Mouse (Mus musculus) right cerebral cortex, postnatal 10 days (tissue): Measurements from ENCODE around the gene Dnajc7.
"Not testable (repeated sequence)": the region's sequence is repeated elsewhere in the genome, so short reads cannot be mapped to it uniquely, and the experiment has no call there.

Experiments used
- DNase-seq, 2 experiments: peaks; one replicate each; pipeline ENCODE4 v3.0.0; 2021; ENCODE audit warnings: low spot score in 2 of 2

Gene Dnajc7

GRCm38 (mm10) chr11:100619982-100620381 is at the start of gene Dnajc7:
TSS of gene Dnajc7 (minus strand) at chr11:100620168.
- no peak for DNase-seq

- DNase-seq: no peak
Measured at GRCm38 (mm10) chr11:100659806-100660205, 39.8 kb upstream of the Dnajc7 start.

DNA sequence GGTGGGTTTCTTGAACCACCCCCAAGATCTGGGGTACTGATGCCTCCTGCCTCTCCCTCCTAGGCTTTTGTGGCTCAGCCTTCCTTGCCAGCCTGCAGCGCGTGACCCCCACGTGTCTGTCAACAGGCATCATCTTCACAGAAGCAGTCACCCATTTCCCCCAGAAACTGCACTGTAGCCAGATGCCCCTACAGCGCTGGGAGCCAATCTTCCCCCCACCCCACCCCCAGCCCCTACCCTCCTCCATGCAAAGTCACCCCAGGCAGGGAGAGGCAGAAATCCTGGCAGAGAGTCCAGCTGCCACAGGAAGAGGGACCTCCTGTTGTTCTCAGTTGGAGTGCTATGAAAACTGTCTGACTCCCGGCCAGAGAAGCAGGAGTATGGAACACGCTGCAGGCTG is 36.5 kb upstream of the Dnajc7 start:
- peak in 1 of 2 experiments; percentile 33 for DNase-seq

- DNase-seq: not testable (repeated sequence)
Measured at GRCm38 (mm10) chr11:100655589-100655988, 35.6 kb upstream of the Dnajc7 start.

- no peak for DNase-seq
Measured at GRCm38 (mm10) chr11:100651748-100652147, 31.8 kb upstream of the Dnajc7 start.

DNA sequence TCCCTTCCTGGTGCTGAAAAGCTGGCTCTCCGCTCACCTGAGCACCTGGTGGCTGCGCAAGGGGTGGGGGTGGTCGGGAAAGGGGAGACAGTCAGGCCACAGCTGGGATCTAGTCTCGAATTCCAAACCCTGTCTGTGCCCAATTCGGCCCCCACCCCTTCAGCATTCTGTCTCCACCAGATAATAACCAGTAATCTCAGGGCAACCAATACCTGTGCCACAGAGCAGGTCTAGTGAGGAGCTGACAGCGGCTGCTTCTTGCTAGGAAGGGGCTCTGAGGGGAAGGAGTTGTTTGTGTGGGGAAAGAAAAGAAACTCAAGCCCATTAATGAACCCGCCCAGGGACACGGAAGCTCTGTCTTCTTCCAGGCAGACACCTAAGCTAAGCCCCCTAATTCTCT is 31.2 kb upstream of the Dnajc7 start:
- no peak for DNase-seq

DNA sequence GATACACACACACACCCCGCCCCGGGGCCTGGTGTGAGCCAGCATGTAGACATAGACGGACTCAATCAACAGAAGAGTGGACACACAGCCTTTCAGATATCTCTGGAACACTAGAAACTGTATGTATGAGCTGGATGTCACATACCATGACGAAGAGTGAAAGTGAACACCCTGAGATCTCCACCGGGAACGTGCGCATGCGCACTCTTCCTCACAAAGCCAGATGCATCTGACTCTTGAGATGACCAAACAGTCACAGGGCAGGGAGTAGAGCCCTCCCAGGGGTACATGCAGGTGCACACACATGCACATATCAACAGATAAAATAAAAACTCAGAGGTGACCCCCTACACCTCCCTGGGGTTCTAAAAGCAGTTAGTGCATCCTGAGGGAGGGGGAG is 28.4 kb upstream of the Dnajc7 start:
- no peak for DNase-seq

DNA sequence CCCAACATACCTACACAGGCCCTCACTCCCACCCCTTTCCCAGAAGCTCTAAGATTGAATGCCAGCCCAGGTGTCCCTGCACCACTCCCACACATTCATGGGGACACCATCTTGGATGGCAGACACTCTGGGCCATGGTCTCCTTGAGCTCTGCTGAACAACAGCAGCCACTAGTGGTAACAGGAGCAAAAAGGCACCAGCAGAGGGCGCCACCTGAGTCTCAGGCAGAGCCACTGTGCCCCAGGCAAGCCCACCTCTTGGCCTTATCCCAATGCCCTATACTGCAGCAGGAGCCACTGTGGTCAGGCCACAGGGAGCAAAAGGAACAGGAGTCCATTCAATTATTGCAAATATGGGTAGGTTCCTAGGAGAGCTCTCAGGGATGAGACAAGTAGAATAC is 26.3 kb upstream of the Dnajc7 start:
- no peak for DNase-seq

- DNase-seq: peak; percentile 49 to 54
Measured at GRCm38 (mm10) chr11:100643612-100644575, 23.9 kb upstream of the Dnajc7 start.

DNA sequence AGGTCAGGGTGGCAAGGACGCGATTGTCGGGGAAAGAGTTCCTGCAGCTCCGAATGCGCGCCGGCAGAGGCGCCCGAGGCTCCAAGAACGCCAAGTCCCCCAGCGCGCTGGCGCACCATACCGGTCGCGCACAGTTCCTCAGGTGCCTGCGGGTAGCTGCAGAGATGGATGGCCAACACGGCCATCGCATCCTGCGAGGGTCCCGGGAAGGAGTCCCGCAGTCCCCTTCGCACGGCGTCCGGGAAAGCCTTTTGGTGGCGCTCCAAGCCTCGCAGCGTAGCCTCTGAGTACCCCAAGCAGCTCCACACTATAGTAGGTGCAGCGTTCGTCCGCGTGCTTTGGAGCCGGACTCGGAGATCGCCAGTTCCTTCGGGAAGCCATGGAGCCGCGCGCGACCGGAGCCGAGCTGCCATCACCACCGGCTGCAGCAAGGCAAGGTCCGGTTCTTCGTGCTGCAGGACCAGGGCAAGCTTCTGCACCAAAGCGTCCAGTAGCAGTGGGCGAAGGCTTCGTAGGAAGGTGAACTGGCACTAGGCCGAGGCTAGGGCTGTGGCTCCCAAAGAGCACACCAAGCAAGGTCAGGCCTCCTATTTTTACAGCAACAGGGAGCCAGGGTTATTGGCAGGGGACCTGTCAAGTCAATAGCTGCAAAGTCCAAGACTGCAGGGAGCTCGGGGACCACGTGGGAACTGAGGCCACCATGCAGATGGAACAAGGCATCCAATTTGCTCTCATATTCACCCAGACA is 20.4 kb upstream of the Dnajc7 start:
- DNase-seq: peak; percentile 59 to 73

- no peak for DNase-seq
Measured at GRCm38 (mm10) chr11:100634530-100634929, 14.6 kb upstream of the Dnajc7 start.

DNA sequence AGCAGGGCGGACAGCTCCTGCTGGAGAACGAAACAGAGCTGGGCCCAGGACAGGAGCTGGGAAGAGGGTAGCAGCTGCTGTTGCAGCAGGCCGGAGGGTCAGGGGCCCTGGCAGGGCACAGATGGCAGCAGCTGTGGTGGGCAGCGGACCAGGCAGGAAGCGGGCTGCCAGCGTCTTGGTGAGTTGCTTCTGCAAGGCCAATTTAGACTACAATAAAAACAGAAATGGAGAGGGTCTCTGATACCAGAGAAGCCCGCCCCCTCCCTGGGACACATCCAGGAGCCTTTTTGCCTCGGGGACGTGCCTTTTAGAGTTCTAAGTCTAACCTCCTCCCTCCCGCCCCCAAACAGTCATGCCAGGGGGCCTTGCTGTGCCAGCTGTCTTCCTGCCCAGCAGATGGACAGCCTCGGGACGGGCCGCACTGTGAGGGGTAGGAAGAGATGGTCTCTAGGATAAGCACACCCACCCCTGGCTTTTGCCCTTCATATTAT is 8.9 kb upstream of the Dnajc7 start:
- peak; percentile 57 to 58 for DNase-seq

- no peak for DNase-seq
Measured at GRCm38 (mm10) chr11:100628056-100628455, 8.1 kb upstream of the Dnajc7 start.

GRCm38 (mm10) chr11:100626701-100627195 is 6.8 kb upstream of the Dnajc7 start:
- peak; percentile 60 to 80 for DNase-seq

DNA sequence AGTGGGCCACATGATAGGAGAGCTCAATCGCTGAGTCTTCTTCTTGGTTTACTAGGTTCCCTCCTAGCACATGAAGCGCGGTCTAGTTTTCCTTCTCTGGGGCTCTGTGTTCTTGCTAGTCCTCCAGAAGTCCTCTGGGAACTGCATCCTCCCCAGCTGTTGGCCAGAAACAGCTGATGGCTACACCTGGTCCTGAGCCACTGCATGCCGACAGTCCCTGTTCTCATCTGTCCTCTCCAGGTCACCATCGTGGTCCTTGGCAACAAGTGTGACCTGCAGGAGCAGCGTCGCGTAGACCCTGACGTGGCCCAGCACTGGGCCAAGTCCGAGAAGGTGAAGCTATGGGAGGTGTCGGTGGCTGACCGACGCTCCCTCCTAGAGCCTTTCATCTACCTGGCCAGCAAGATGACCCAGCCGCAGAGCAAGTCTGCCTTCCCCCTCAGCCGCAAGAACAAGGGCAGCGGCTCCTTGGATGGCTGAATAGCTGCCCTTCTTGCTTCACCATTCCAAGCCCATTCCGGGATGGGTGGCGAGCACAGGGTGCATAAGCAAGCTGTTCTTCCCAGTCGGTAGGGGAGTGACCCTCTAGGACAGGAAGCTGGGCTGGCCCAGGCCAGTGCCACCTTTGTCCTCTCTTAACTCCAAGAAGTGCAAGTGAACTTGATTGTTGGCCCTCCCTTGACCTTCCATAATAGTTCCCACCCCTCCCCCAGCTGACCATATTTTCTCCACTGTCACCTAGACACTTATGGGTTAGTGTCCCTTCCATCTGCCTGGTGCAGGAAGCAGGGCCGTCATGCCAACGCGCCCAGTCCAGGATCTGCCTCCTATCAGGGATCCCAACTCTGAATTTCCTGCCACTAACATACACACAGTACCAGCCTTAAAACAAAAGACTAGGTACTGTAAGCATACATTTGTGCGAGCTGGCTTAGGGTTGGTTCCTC is 6.1 kb upstream of the Dnajc7 start:
- no peak for DNase-seq

DNA sequence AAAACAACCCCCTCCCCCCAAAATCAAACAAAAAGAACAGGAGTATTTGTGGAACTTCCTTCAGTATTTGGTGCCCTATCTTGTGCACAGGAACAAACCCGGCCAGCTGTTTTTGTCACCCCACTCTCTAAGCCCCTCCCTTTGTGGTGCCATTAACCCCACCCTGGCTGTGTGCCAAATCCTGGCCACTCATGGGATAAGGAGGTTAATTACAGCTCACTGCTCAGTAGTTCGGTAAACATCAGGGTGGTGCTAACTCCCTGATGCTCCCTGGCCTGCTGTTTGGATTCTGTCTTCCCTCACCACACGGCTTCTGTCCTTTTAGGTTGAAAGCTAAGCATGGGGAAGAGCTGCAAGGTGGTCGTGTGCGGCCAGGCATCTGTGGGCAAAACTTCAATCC is 3.9 kb upstream of the Dnajc7 start:
- DNase-seq: peak in 1 of 2 experiments; percentile 51

- peak; percentile 97 for DNase-seq
Measured at GRCm38 (mm10) chr11:100622714-100623113, 2.7 kb upstream of the Dnajc7 start.

DNA sequence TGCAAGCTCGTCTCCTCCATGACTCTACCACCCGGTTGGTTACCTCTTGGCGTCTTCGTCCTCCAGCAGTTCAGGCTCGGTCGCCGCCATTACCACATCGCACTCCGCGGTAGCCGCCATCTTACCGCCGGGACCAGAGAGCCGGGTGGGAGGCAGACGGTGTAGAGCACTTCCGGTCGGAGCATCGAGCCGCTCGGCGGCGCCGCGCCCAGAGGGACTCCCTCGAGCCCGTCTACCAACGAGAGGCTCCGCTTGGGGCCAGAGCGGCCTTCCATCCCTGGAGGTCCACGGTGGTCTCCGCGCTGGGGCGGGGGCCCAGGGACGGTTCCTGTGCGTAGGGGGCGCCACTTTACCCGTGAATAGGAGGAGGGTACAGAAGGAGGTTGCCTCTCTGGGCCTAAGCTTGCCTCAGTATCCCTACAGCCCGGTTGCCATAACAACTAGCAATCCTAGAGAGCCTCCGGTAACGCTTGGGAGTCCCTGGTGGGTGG is 438 bp downstream of the Dnajc7 start:
- peak; percentile 98 to 99 for DNase-seq

DNA sequence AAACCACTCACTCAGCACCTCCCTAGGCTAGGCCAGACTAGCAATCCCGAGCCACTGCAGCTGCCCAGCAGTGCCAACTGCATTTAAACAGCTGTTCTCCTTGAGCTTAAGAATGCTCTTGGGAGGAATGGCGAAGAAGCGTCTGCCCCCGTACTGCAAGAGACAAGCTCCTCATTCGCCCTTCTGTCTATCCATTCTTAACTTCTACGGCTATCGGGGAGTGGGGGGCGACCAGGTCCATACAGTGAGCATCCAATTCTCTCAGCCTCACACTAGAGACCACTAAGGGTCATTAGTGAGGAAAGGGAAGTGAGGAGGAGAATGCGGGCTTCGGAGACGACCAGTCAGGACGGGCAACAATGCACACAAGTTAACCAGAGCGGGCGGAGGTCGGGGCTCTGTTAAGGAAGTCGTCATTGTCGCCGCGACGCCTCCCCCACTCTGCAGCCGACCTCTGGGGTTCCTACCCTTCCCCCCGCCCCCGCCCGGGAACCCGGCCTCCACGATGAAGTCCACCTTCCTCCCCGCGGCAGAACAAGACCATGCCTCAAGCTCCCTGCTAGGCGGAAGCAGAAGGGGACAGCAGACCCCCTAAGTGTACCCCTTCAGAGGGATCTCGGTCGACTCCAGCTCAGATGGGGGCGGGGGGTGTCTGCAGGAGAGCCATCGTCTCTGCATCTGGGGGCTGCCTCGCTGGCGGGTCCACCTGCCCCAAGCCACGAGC is 1.0 kb downstream of the Dnajc7 start, which contains the start of gene Nkiras2:
Gene Nkiras2, plus strand, starts transcription at position 484 of the 724 bp plus-strand sequence.
- DNase-seq: peak; percentile 81 to 85

DNA sequence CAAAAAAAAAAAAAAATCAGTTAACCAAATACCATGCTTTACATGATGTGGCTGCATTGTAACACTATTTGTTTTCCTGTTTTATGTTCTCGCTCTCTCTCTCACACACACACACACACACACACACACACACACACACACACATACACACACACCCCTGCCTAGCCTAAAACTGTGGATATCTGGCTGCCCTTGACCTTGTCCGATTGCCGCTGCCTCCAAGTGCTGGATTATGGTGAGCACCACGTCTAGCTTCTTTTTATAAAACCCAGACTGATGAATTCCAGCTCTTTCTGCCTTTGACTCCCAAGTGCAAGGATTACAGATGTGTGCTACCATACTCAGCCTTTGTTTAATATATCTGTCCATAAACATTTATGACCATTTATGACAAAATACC is 2.5 kb downstream of the Dnajc7 start:
- no peak for DNase-seq
